Mouse (Mus musculus): ENCODE data around the gene Chst3.
"Not testable (repeated sequence)": the region's sequence is repeated elsewhere in the genome, so short reads cannot be mapped to it uniquely, and the experiment has no call there.

Gene Chst3

DNA sequence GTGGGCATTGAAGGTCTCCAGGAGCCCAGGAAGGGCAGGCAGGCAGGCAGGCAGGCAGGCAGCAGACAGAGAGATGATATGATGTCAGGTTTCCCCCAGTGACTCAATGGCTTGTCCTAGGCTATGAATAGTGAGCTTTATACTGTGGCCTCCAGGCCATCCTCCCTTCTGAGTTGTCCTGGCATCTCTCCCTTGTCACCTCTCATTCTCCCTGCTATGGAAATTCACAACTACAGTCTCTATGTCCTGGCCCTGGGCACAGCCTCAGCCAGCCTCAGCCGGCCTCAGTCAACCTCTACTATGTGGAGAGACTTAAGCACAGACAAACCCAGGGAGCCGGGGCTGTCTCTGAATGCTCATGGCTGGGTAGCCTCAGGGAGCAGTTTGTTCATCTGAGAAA, 8.6 kb downstream of the Chst3 start:
- in situ Hi-C loops (cut with MboI; ENCODE audit: low pct_unique_long_range_greater_than_20kb in 1 of 2, low sequenced_read_pairs in 2 of 2, unreplicated experiment in 1 of 2): no loop called here

DNA sequence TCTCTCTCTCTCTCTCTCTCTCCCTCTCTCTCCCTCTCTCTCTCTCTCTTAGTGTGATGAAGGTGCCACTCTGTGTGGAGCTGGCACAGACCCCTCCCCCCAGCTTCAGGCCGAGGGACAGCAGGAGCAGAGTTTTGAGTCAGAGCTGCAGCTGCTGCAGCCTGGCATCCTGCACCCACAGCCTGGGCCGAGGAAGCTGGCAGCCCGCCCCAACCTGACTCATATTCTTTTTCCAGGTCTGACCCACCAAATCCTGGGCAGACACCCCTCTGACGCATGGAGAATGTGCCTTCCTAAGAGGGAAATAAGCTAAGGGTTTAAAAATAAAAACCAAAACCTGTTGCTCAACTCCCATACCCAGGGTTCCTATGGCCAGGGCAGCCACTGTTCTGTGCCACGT, 9.8 kb downstream of the Chst3 start:
- in situ Hi-C loops (cut with MboI; ENCODE audit: low pct_unique_long_range_greater_than_20kb in 1 of 2, low sequenced_read_pairs in 2 of 2, unreplicated experiment in 1 of 2): no loop called here

DNA sequence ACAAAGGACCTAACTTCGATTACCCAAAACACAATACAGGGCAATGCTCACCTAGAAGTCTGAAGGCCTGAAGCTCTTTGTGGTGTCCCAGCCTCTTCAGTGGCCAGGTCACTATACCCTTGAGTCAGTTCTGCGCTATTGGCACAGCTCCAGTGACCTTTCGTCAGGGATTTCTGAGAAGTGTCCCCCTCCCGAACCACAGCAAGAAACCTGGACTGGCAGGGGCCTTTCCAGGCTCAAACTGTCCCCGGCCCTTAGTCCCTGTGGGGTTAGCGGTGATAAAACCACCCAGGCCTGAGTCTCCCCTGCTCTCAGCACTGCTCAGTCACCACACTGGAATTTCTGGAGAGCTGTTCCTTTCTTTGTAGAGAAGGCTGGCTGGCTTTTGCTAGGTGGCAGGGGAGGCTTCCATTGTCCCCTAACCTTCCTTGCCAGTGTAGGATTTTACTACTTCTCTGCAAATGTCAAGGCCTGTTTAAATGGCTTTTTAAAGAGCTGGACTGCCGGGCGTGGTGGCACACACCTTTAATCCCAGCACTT, 11.8 kb downstream of the Chst3 start:
- in situ Hi-C loops (cut with MboI; ENCODE audit: low pct_unique_long_range_greater_than_20kb in 1 of 2, low sequenced_read_pairs in 2 of 2, unreplicated experiment in 1 of 2): no loop called here

DNA sequence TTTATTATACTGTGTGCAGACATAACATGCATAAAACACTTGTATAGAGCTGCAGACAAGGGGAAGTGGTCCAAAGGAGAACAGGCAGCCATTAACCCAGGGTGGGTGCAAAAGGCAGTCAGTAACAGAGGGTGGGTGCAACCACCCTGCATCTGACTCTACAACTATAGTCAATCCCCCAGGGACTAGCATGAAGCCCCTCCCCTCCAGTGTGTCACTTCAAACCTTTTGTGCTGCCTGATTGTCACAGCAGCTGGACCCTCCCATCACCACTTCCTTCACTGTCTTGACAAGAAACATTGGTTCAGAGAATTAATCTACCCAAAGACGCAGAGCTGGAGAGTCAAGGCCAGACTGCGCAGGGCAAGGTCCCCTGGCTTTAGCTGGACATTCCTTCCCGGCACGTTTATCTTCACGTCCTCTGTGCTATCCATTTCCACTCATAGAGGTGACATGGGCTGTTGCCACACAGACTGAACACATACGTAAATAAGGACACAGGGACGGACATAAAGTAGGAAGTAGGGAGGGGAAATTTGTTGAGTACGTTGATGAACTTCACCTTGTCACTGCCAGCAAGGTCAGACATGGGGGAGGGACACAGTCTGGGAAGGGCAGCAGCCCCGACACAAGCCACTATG, 13.3 kb downstream of the Chst3 start:
- in situ Hi-C loops (cut with MboI; ENCODE audit: low pct_unique_long_range_greater_than_20kb in 1 of 2, low sequenced_read_pairs in 2 of 2, unreplicated experiment in 1 of 2): no loop called here

DNA sequence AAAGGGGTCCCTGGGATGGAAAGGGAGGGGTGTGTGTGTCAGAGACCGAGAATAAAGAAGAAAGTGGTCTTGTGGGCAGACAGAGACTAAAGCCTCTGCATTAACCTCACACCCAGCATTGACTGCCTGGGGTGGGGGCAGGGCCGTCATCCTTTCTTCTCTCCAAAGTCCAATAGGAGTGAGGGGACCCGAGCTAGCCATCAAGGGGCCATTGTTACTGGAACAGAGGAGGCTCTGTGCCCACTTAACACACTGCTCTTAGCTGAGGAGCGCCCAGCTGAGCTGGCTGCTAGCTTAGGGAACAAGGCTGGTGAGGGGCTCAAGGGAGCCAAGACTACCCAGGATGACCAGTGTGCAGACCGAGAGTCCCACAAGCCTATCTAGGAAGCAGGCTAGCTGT, 16.3 kb downstream of the Chst3 start:
- in situ Hi-C loops (cut with MboI; ENCODE audit: low pct_unique_long_range_greater_than_20kb in 1 of 2, low sequenced_read_pairs in 2 of 2, unreplicated experiment in 1 of 2): no loop called here

DNA sequence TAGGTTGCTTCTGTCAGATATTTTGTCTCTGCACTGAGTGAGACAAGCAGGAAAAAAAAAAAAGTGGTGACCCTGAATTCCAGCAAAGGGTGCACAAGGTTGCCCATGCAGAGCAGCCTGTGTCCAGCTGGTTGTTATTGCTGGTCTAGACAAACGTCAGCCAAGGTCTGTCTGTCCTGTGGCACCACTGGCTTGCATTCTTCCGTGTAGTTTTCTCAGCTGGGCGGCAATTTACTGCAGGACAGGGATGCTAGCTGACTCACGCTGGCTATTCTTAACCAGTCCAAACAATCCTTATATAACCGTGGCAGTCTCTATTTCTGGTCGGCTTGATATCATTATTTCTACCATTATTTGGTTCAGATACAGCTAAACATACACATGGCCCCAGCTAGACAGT, 18.1 kb downstream of the Chst3 start:
- in situ Hi-C loops (cut with MboI; ENCODE audit: low pct_unique_long_range_greater_than_20kb in 1 of 2, low sequenced_read_pairs in 2 of 2, unreplicated experiment in 1 of 2): no loop called here

DNA sequence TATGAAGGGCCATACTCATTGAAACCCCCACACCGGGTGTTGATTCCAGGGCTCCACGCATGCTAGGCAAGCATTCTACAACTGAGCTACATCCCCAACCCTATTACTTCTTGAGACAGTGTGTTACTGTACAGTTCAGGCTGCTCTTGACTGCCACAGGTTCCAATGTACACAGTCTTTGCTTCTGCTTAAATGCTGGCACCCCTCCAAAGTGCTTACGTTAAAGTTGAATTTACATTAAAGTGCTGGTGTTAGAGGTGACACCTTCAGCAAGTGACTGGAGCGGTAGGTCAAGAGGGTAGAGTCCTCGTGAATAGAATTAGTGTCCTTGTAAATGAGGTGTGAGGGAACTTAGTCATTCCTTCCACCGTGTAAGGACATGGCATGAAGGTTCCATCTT, 19.7 kb downstream of the Chst3 start:
- in situ Hi-C loops (cut with MboI; ENCODE audit: low pct_unique_long_range_greater_than_20kb in 1 of 2, low sequenced_read_pairs in 2 of 2, unreplicated experiment in 1 of 2): no loop called here

DNA sequence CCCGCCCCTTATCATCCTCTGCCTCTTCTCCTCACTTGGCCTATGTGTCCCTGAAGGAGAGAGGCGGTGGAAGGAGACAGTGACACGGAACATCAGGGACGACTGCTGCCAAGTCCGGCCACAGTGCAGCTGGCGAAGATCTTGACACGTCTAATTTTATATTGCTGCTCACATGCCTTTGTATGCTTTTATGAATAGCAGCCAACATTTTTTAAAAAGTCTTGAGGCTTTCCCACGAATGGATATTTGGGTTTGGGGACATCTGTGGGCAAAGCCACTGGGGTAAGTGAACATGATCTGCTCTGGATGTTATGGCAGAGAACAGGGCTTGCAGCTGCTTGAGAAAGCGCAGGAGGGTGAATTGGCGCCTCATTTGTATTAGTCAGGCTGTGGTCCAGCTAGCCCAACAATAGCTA, 21.6 kb downstream of the Chst3 start:
- in situ Hi-C loops (cut with MboI; ENCODE audit: low pct_unique_long_range_greater_than_20kb in 1 of 2, low sequenced_read_pairs in 2 of 2, unreplicated experiment in 1 of 2): no loop called here

DNA sequence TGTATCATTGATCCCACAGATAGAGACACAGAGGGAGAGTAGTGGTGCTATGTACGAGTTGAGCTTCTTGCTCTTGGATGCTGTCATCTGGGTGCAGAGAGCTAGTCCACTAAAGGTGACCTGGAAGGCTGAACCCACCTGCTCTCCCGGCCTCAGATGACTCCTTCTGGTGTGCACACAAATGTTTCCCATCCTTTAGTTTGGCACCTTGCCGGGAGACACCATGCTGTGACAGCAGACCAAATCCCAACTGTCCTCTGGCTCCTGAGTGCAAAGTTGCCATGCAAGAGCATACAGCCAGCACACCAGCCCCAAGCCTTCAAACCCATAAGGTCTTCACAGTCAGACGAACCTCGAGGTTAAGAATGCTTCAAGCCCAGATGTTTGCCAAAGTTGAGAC, 22.1 kb downstream of the Chst3 start:
- in situ Hi-C loops (cut with MboI; ENCODE audit: low pct_unique_long_range_greater_than_20kb in 1 of 2, low sequenced_read_pairs in 2 of 2, unreplicated experiment in 1 of 2): no loop called here

DNA sequence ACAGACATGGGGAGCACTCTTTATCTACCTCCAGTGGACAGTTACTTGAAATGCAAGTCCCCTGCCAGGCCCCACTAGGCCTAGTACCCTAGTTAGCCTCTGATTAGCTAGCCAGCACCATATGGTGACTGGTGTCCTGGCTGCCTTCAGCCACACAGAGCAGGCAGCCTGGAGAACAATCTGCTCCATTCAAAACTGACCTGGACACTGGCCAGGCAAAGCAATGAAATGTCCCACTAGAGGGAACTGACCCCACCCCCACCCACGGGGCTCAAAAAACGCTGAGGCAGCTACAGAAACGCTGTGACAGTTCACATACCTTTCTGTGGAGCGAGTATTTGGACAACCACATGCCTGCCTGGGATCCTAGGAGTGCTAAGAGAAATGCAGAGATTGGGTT, 24.0 kb downstream of the Chst3 start:
- in situ Hi-C loops (cut with MboI; ENCODE audit: low pct_unique_long_range_greater_than_20kb in 1 of 2, low sequenced_read_pairs in 2 of 2, unreplicated experiment in 1 of 2): no loop called here

DNA sequence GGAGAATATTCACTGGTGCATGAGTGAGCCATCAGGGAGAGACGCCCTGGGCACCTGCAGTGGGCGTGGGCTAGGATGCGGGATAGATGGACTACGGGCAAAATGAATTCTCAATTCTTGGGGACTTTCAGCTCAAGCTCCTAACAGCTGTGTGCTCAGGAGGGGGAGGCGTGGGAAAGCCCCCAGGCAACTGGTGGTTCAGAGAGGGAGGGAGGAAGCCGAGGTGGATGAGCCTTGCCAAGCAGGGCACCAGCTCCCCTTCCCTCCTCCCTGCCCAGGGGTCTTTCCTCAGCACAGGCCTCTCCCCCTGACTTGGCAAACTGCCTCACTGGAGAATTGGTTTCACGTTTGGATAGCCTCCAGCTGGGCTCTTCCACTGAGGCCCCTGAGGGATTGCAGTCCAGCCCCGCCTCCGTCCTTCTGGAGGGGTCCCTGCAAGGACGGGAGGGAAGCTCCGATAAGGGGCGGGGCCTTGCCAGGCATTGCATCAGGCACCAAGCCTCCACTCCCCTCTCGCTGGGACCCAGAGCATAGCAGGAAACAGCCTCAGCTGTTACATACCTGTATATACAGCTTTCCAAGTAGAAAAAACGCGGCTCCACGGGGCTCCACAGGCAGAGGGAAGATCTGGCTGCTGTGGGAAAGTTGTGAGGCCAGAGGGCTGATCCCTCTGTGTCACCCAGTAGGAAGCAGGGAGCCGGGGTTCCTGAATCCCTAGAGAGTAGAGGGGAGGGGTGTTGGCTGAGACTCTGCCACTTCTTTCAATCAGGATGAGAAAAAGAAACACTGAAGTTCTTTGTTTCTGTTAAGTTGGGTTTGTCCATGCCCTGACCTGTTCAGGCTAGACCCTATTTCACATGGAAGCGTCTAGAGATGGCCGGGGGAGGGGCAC, 25.3 kb downstream of the Chst3 start:
- in situ Hi-C loops (cut with MboI; ENCODE audit: low pct_unique_long_range_greater_than_20kb in 1 of 2, low sequenced_read_pairs in 2 of 2, unreplicated experiment in 1 of 2): loop anchor here in 1 of 2 experiments (5.0 kb wide), 1 partner anchor 36 kb away; no protein-coding TSS in a partner anchor

DNA sequence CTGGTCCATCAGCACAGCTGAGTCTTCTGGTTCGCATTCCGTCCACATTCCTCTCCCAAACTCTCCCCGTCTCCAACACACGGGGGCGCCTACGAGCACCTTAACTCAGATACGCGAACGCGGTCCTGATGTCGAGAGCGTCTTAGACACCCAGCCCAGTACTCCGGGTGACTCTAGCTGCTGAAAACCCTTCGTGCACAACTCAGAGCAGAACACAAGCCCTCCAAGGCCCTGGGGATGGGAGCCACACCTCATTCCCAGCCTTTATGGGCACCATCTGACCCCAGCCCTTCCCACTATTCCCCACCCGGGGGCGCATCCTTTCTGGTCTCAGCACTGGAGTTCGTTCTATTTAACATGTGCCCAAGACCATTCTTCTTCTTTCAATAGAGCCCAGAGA, 27.3 kb downstream of the Chst3 start:
- in situ Hi-C loops (cut with MboI; ENCODE audit: low pct_unique_long_range_greater_than_20kb in 1 of 2, low sequenced_read_pairs in 2 of 2, unreplicated experiment in 1 of 2): loop anchor here in 1 of 2 experiments (5.0 kb wide), 1 partner anchor 34 kb away; no protein-coding TSS in a partner anchor

DNA sequence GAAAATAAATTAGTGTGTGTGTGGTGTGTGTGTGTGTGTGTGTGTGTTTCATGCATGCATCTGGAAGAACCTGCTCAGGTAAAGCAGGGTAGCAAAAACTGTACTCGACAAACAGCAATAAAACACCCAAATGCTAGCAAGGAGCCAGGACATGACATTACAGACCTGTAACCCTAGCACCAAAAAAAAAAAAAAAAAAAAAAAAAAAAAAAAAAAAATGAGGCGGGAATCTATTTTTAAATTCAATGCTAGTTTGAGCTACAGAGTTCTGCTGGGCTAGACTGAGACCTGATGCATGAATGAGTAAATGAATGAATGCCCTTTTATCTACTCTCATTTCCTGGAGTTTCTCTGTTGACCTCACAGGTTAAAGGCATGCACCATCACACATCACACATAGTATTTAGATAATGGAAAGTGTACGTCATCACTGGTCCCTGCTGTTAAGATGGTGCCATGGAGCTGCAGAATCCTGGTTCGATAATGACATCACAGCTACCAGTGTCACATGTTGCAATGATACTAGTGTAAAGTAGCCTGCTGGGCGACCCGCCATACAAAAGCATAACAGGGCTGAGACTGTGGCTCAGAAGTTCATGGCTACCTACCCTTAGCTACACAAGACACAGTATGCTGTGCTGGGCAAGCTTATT, 29.4 kb downstream of the Chst3 start:
- in situ Hi-C loops (cut with MboI; ENCODE audit: low pct_unique_long_range_greater_than_20kb in 1 of 2, low sequenced_read_pairs in 2 of 2, unreplicated experiment in 1 of 2): loop anchor here in 1 of 2 experiments (5.0 kb wide), 2 partner anchors 32 to 43 kb away; no protein-coding TSS in a partner anchor

DNA sequence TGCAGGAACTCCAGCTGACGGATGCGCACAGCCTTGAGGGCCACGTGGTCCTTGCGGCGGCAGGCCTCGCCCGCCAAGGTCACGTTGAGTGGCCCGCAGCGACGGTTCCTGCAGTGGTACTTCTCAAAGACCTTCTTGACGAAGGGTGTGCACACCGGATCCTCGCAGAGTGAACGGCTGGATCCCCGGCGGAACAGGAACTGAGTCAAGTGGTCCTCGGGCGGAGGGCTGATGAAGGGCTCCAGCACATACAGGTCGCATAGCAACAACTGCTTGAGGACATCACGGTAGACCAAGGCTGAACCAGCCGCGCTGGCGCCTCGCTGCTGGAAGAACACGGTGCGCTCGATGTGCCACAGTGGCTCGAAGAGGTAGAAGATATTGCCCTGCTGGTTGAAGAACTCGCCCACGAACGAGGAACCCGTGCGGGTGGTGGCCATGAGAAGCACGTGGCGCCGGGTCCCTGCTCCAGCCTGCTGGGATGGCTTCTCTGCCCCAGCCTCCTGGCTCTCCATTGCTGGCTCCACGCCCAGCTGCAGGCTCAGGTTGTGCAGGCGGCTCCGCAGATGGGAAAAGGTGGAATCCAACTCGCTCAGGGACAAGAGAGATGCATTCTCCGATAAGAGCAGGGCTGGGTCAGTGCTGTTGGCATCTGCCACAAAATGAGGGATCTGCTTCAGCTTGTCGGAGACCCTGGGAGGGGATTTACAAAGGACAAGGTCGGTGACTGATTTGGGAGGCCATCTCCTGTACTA, 32.7 kb downstream of the Chst3 start:
- in situ Hi-C loops (cut with MboI; ENCODE audit: low pct_unique_long_range_greater_than_20kb in 1 of 2, low sequenced_read_pairs in 2 of 2, unreplicated experiment in 1 of 2): loop anchor here in 1 of 2 experiments (5.0 kb wide), 1 partner anchor 46 kb away; no protein-coding TSS in a partner anchor

DNA sequence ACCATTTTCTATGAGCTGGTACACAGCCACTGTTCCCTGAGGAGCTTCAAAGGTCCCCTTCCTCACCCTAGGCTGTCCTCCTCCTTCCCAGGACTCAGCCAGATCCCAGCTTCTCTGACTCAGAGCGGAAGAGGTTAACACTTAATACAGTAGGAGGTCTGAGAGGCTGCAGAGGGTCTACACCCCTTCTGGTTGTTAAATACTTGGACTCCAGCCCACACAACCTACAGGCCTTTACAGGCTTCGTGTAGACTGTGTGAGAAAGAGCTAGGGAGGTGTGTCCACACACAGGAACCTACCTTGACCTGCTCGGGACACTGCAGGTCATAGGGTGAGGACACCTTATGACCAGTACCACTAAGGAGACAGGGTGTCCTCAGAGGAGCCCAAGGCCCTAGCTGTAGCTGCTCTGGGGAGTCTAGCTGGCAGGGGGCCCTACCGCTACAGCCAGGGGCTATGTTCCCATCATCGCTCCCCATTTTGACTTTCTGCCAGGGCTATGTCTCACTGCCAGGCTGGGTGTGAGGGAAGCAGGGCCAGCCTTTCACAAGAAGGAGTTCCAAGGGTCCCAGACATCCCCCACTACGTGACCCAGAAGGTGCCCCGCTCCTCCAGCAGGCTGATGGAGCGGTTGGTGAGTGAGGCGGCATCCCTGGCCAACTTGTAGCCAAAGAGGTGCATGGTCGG, 33.9 kb downstream of the Chst3 start:
- in situ Hi-C loops (cut with MboI; ENCODE audit: low pct_unique_long_range_greater_than_20kb in 1 of 2, low sequenced_read_pairs in 2 of 2, unreplicated experiment in 1 of 2): loop anchor here in 1 of 2 experiments (5.0 kb wide), 1 partner anchor 47 kb away; no protein-coding TSS in a partner anchor

DNA sequence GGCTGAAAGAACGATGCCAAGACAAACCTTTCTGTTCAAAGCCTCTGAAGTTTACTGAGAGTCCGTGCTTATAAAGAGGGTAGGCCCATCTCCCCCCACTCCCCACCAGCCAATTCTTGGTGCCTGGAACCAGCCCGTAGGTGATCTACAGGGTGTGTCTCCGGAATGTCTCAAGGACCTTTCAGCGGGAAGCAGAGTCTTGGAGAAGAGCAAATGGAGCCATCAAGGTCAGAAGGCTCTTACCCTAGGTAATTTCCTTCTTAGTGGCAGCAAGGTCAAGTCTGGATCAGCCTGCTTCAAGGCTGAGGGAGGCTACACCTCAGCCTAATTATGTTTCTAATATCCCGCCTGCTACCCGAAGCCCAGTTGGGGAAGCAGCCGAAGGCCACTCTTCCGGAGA, 43.8 kb downstream of the Chst3 start:
- in situ Hi-C loops (cut with MboI; ENCODE audit: low pct_unique_long_range_greater_than_20kb in 1 of 2, low sequenced_read_pairs in 2 of 2, unreplicated experiment in 1 of 2): not testable (repeated sequence)

DNA sequence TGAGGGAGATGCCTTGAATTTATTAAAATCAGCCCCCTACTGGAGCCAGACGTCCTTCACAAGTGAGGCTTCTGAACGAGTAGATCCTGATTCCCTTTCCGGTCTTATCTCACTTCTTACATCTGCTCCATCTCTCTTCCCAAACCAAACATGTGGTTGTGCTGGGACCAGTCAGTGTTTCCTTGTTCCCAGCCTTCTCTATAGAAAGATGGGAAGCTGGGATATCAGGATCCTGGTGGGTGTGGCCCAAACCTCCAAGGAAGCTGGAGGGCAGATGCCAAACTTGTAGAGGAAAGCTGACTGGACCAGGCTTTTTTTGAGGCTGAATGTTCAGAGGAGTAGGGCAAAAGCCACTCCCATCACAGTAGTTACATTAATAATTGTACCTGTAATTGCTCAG, 44.6 kb downstream of the Chst3 start:
- in situ Hi-C loops (cut with MboI; ENCODE audit: low pct_unique_long_range_greater_than_20kb in 1 of 2, low sequenced_read_pairs in 2 of 2, unreplicated experiment in 1 of 2): no loop called here

DNA sequence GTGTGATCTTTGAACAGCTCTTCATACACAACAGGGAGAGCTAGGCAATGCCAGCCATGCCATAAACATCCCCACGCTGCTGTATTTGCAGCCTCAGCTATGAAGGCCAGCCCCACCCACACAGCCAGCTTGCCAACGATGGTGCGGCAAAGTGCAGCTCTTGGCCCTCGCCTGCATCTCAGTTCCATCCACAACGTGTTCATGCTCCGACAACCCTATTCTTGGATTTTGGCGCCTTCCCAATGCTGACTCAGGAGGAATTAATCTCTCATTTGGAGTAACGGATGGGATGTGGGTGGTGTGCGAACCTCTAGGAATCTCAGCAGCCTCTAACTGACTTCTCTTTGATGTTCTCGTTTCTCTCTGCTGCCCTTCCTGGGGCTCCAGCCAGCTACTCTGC, 46.0 kb downstream of the Chst3 start:
- in situ Hi-C loops (cut with MboI; ENCODE audit: low pct_unique_long_range_greater_than_20kb in 1 of 2, low sequenced_read_pairs in 2 of 2, unreplicated experiment in 1 of 2): no loop called here
